Mouse (Mus musculus) lung, adult 2 months (tissue): ENCODE data around the gene Ccnjl.

Source experiments
- CTCF ChIP-seq: fragments of 200-500 bp; IDR thresholded peaks from 2 replicates; pipeline ENCODE4 v1.5.1; 2011; ENCODE audit warnings: mild to moderate bottlenecking, low read length, control low read depth; ENCODE audit not compliant: insufficient read depth
- POLR2A ChIP-seq: fragments of 200-500 bp; IDR thresholded peaks from 2 replicates; pipeline ENCODE4 v1.6.1; 2011; ENCODE audit warnings: low read depth, mild to moderate bottlenecking, control low read depth, low read length, borderline replicate concordance; ENCODE audit errors: extremely low read depth

DNA sequence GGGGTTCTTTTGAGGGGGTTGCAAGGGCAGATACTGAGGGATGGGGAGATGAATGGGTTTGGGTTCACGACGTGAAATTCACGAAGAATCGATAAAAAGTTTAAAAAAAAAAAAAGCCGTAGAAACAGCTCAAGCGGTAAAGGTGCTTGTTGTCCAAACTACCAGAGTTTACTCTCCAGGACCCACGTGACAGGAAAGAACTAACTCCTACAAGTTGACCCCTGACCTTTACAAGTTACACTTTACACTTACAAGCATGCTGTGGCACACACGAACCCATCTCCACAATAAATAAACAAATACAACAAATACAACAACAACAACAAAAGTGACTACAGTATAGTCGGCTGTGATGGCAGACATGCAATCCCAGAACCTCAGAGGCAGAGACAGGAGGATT, 103.1 kb downstream of the Ccnjl start:
- TF ChIP-seq POLR2A (no peak), CTCF (no peak)
